Mouse (Mus musculus): Measurements from ENCODE around the gene Rab29.
"Not testable (repeated sequence)": the region's sequence is repeated elsewhere in the genome, so short reads cannot be mapped to it uniquely, and the experiment has no call there.

The Rab29 gene

GRCm38 (mm10) chr1:131865596-131865995, 1.4 kb upstream of the Rab29 start:
- DNase-seq (ENCODE audit: low spot score) = no peak

DNA sequence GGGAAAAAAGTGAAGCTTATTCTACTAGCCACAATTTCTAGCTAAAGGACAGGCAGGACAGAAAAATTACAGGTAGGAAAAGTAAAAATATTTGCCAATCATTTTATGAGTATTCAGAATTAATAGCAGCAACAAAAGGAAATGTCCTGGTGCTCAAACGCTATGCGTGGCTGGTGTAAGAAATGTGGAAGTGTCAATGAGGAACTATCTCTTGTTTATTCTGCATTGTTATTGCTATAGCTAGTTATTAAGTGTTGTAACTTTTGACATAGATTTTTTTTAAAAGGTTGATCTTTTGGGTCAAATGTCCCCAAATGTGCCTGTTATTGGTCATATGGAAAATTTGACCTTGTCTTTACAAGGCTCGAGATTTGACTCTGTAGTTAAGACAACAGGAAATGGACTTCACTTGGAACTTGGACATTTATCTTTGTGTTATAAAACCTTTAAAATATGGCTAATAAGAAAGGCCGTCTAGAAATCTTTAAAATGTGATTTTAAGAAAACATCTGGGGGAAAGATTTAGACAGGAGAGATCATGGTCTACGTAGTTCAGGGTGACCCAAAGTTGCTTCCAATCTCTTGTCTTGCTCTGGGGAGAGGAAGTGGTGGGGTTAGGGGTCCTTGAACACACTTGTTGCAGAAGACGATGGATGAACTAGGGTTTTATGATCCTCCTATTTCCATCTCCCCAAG, 572 bp upstream of the Rab29 start:
- no peak for DNase-seq (ENCODE audit: low spot score)

GRCm38 (mm10) chr1:131867946-131868290, 894 bp downstream of the Rab29 start:
- no peak for DNase-seq (ENCODE audit: low spot score)

- DNase-seq (ENCODE audit: low spot score) = no peak
These were observed 2.5 kb downstream of the Rab29 start for GRCm38 (mm10) chr1:131869561-131869960.

GRCm38 (mm10) chr1:131872856-131873255, 5.8 kb downstream of the Rab29 start:
- DNase-seq (ENCODE audit: low spot score) = no peak

- no peak for DNase-seq (ENCODE audit: low spot score)
These were observed 12.8 kb downstream of the Rab29 start for GRCm38 (mm10) chr1:131879816-131880215.

- DNase-seq (ENCODE audit: low spot score) = peak; percentile 41
These were observed 15.8 kb downstream of the Rab29 start for GRCm38 (mm10) chr1:131882787-131883186.

DNA sequence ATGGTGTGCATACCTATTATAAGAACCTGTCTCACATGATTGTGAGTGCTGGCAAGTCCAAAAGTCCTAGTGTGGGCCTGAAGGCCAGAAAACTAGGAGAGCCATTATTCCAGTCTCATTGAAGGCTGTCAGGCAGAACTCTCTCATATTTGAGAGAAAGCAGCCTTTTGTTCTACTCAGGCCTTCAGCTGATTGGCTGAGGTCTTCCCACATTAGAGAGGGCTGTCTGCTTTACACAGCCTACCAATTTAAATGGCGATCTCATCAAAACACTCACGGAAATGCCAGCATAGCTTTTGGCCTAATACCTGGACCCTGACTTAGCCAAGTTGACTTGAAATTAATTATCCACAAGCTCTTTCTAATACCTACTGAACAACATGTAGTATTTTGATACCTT, 19.1 kb downstream of the Rab29 start:
- DNase-seq (ENCODE audit: low spot score) = no peak

- DNase-seq (ENCODE audit: low spot score) = no peak
These were observed 19.6 kb downstream of the Rab29 start for GRCm38 (mm10) chr1:131886641-131887040.

GRCm38 (mm10) chr1:131890043-131890658, 23.1 kb downstream of the Rab29 start:
- DNase-seq (ENCODE audit: low spot score) = no peak

DNA sequence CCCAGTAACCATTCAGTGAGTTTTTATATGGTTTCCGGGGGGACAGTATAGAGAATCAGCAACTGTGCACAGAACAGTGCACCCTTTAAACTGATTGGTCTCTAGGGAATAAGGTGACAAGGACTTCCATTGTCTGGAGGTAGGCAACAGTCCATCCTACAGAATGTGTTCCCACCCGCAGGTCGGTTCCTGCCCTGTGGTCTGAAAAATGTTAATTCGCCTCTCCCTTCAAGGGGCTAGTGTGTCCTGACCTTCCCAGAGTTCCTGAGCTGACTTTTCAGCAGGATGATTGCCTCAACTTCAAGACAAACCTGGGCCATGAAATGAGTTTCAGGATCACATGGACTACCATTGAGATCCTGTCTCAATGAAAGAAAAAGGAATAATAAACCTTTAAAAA, 24.4 kb downstream of the Rab29 start:
- DNase-seq (ENCODE audit: low spot score) = no peak

DNA sequence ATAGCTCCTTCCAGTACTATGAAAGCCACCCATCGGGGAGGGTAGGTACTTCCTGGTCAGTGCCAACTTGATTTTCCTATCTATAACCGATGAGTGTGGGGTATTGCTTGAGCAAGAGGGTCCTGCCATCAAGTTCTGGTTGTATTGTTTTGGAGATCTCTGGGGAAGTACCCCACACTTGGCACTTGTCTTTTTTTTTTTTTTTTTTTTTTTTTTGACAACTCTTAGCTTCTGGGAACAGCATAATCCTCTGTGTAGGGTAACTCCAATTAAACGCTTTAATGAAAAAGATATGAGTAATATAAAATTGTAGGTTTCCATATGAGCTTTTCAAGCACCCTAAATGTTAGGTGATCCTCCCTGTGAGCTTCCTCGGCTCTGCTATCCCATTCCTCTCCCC, 35.7 kb downstream of the Rab29 start:
- no peak for DNase-seq (ENCODE audit: low spot score)

GRCm38 (mm10) chr1:131903251-131903650, 36.2 kb downstream of the Rab29 start:
- no peak for DNase-seq (ENCODE audit: low spot score)

- peak; percentile 35 for DNase-seq (ENCODE audit: low spot score)
These were observed 38.5 kb downstream of the Rab29 start for GRCm38 (mm10) chr1:131905497-131905896.

GRCm38 (mm10) chr1:131908456-131908855, 41.4 kb downstream of the Rab29 start:
- DNase-seq (ENCODE audit: low spot score) = no peak

DNA sequence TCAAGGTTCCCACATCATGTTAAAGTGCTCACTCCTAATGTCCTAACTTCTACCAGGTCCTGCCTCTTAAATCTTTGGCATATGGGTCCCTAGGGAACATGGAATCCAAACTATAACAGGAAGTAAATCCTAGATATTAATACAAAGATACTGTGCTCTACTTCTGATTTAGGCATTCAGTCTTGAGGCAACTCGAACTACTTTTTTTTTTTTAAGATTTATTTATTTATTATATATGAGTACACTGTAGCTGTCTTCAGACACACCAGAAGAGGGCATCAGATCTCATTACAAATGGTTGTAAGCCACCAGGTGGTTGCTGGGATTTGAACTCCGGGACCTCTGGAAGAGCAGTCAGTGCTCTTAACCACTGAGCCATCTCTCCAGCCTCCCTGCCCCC, 42.2 kb downstream of the Rab29 start:
- DNase-seq (ENCODE audit: low spot score) = not testable (repeated sequence)

DNA sequence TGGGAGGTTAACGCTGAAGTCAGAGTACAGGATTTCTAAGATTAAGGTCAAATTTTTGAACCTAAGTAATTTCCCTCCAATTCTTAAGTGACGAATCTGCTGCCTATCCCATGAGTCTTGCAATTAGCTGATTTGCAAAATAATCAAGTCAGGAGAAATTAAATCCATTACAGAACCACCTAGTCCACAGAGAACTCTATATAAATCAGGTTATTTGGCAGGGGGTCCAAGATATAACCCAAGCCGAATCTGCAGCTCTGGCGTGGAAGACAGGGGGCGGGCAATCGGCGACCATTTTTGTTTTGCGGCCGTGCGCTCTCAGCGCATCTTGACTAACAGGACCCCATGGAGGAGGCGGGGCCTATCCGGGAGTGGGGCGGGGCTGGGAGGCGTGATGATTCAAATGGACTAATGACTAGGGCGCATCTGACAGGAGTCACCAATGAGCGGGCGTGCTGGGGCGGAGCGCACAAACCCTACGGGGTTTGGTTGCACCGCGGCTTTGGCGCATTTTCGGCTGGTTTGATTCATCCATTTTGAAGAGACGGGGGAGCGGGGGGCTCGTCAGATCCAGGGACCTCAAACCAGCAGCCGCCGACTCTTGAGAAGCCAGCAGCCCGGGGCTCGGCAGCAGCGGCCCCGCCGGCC, 43.1 kb downstream of the Rab29 start, which contains the start of gene Nucks1:
TSS of gene Nucks1 (plus strand) at position 534 of the 648 bp plus-strand sequence.
- peak; percentile 97 for DNase-seq (ENCODE audit: low spot score)

- DNase-seq (ENCODE audit: low spot score) = peak; percentile 78
These were observed 43.9 kb downstream of the Rab29 start for GRCm38 (mm10) chr1:131910674-131911558.

DNA sequence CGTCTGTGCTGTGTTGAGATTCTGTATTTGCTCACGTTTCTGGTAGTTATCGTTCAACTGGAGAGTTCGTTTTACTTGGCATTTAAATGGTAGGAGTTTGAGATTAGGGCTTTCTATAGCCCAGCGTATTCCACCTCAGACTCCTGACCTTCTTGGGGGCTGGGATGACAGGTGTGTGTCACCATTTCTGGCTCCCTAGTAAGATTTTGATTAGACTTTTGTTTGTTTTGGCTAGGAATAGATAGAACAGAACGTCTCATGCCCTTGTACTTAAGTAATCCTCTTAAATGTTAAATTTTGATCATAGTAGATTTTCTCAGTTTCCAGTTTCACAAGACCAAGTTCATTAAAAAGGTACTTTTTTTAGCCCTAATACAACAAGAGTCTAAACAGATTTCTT, 50.6 kb downstream of the Rab29 start:
- no peak for DNase-seq (ENCODE audit: low spot score)

GRCm38 (mm10) chr1:131919052-131919451, 52.0 kb downstream of the Rab29 start:
- DNase-seq (ENCODE audit: low spot score) = no peak

- DNase-seq (ENCODE audit: low spot score) = no peak
These were observed 55.1 kb downstream of the Rab29 start for GRCm38 (mm10) chr1:131922100-131922499.
